Mouse (Mus musculus) testis, adult 2 months (tissue): Measurements from ENCODE around the gene Grid1.

Experiments
- CTCF ChIP-seq: fragments of 200-500 bp; IDR thresholded peaks from 2 replicates; pipeline ENCODE4 v1.5.1; 2012; ENCODE audit warnings: low read depth, mild to moderate bottlenecking, inconsistent platforms, low read length, moderate library complexity; ENCODE audit not compliant: control insufficient read depth, insufficient read depth, insufficient replicate concordance
- POLR2A ChIP-seq: fragments of 200-500 bp; IDR thresholded peaks from 2 replicates; pipeline ENCODE4 v1.6.1; 2012; ENCODE audit warnings: low read depth, mild to moderate bottlenecking, inconsistent platforms, low read length, moderate library complexity; ENCODE audit not compliant: control insufficient read depth

DNA sequence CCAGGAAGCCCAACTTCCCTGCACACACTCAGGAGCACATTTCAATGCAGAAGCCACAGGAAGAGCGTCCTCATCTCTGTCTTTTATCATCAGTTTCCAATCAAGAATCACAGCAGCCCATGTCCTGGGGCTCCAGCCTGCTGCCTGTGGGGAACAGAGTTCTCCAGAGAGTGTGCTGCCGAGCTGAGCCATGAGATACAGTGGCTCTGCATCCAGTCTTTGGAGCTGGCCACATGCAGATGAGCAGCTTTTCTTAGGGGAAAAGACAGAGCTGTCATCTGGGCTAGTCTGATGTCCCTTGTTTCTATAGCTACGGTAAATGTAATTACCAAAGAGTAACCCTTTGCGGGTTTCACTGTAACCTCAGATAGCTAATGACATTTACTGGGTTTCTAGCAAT, 83.9 kb downstream of the Grid1 start:
- no peak for TF ChIP-seq CTCF
- no peak for TF ChIP-seq POLR2A
